Mouse (Mus musculus): ENCODE measurements around the gene Meis2. TPM values are rescaled to one million over a fixed set of nuclear protein-coding genes. Genes with fewer than 3 reads are reported as not detected.

Meis2 gene
- polyA plus RNA-seq (2012; rRNA removed) = 10.9 and 11.9 TPM in 2 replicates

DNA sequence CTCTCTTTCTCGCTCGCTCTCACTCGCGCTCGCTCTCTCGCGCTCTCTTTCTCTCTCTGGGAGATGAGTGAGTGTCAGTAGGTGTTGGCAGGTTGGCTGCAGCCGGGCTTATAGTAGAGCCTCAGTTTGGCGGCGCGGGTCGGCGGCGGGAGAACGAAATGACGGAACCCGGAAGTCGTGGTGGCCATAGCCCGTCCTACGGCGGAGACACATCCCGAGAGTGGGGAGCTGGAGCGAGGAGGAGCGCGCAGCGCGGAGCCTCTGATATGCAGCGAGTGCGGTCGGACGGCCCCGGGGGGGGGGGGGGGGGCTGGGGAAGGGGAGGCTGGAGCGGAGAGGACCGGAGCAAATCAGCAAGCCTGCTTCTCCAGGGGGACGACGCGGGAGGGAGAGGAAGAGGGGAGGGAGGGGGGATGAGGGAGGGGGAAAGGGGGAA, at the start of gene Meis2:
Gene Meis2 (minus strand): TSS at position 270 of the 436 bp plus-strand sequence.
- DNase-seq (ENCODE audit: low read depth) = no peak

- no peak for DNase-seq (ENCODE audit: low read depth)
Measured at GRCm38 (mm10) chr2:116106194-116106593, 40.6 kb upstream of the Meis2 start.

DNA sequence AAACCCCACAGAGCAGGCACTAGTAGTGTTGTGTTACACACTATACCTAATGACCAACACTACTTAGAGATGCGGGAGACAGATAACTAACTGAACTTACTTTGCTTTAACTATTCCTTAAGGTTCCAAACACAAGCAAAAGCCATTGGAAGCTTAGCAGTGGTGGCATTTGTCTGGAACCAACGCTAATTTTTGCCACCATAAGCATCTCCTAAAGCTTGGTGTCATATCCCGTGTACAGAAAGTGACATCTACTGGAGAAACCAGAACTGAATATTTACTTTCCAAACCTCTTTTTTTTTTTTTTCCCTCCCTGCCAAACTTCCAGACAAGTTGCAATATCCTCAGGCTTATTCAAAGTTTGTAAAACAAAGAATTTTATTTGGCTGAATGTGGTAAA, 39.5 kb upstream of the Meis2 start:
- DNase-seq (ENCODE audit: low read depth) = no peak

DNA sequence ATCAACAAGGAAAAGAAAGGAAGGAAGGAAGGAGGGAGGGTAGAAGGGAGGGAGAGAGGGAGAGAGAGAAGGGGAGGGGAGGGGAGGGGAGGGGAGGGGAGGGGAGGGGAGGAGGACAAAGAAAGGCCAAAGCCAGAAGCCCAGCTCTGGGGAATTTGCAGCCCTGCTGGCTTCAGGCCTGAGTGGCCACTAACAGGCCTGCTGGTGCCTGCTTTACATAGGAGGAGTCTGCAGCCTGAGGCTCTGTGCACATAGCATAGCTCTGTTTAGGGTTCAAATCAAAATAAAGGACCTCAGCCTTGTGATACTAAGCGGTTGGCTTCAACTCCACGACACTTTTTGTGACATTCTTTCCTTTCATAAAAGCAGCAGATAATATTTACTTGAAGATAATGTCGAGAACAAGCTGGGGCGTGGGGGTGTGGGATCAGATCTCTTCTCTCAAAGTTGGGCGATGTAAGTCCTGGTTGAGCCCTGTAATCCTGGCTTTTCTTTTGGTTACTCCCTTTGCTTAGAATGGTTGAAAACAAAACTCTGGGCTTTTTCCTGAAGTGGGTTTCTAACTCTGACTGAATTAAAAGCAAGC, 37.9 kb upstream of the Meis2 start:
- DNase-seq (ENCODE audit: low read depth) = no peak

DNA sequence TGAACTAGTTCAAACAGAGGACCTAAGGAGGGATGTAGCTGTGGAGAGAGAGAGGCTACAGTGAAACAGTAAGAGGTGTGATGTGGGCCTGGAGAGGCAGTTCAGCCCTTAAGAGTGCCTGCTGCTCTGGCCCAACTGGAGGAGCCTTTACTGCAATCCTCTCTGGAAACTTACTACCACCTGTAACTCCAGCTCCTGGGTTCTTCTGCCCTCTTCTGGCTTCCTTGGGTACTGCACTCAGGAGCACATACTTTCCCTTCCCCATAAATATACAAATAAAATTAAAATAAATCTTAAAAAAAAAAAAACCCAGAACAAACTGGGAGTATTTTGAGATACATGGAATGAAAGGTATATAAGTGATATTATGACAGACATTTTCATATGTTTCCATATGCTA, 35.6 kb upstream of the Meis2 start:
- no peak for DNase-seq (ENCODE audit: low read depth)

- DNase-seq (ENCODE audit: low read depth) = no peak
Measured at GRCm38 (mm10) chr2:116080961-116081360, 15.3 kb upstream of the Meis2 start.

DNA sequence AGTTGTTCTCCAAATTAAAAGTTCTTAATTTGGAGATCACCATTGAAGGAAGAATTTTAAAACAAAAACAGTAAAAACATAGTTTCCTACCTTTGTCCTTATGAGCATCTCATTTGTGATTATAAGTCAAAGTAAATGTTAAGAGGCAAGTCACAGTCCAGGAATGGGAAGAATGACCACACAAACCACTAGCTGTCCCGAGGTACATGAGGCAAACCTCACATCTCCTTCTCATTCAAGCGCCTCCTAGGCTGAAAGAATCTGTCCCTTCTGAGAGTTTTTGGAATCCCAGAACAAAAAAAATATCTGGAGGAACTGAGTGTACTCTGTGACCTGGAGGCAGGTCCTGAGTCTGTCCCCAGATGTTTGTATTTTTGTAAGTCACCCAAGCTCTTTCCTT, 13.2 kb upstream of the Meis2 start:
- DNase-seq (ENCODE audit: low read depth) = no peak

DNA sequence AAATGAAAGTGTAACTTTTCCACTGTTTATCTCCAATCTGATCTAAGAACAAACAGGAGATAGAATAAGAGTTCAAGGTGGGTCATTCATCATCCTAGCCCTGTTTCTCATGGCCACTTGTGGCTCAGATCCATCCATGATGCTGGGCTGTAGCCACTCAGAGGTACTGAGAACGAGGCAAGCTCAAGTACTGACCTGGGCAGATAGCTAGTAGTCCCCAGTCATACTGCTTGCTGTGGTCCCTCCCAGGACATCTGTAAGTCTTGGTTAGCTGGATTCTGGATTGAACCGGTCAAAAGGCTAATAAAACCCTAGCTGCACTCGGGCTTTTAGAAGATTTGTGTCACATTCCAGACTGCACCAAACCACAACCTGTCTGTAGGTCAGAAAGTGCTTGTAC, 12.1 kb upstream of the Meis2 start:
- DNase-seq (ENCODE audit: low read depth) = no peak

DNA sequence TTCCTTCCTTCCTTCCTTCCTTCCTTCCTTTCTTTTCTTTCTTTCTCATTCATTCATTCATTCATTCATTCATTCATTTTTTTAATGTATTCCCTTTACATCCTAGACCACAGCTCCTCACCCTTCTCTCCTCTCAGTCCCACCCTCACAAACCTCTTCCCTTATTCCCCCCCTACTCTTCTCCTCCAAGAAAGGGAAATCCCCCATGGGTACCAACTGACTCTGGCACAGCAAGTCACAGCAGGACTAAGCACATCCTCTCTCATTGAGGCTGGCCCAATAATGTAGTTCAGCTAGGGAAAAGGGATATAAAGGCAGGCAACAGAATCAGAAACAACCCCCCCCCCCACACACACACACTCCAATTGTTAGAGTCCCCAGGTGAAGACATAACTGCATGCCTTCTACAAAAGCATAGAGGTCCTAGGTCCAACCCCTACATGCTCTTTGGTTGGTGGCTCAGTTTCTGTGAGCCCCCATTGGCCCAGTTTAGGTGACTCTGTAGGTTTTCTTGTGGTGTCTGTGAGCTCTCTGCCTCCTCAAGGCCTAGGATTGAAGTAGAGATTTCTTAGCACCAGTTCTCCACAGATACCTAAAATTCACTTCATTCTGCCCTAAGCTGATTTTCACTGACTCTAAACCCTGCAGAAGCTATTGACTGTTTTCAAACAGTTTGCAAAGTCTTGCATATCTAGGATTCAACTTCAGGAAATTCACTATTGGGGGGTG, 11.3 kb upstream of the Meis2 start:
- DNase-seq (ENCODE audit: low read depth) = no peak

- DNase-seq (ENCODE audit: low read depth) = no peak
Measured at GRCm38 (mm10) chr2:116075902-116076301, 10.3 kb upstream of the Meis2 start.

GRCm38 (mm10) chr2:116075477-116075876, 9.8 kb upstream of the Meis2 start:
- no peak for DNase-seq (ENCODE audit: low read depth)

DNA sequence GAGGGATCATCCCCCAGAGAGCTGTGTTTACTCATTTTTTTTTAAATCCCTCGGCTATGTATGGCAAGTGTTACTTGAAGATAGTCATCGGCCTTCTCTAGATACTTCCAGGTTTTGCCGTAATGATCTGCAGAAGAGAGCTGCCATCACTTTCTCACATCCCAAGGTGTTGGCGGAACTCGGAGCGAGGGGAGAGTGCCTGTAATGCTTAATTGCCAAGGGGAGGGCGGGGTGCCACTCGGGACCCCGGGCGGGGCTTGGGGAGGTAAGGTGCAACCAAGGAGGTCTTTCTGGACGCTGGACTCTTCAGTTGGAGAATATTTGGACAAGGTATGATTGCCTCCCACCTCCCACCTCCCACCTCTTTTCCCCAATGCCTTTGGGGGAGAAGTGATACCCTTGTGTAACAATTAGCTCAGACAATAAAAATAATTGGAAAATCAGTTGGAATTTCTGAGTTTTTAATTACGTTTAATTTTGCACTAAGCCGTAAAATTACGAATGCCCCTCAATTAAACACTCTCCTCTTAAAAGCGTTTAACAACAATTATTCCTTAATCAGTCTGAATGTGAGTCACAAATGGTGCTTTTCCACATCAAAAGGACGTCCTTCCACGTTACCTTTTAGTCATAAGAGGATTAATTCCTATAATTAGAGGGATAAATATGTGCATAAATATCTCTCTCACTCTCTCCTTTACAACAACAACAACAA, 9.2 kb upstream of the Meis2 start:
- no peak for DNase-seq (ENCODE audit: low read depth)

- DNase-seq (ENCODE audit: low read depth) = no peak
Measured at GRCm38 (mm10) chr2:116074061-116074460, 8.4 kb upstream of the Meis2 start.

GRCm38 (mm10) chr2:116073311-116073904, 7.8 kb upstream of the Meis2 start:
- no peak for DNase-seq (ENCODE audit: low read depth)

DNA sequence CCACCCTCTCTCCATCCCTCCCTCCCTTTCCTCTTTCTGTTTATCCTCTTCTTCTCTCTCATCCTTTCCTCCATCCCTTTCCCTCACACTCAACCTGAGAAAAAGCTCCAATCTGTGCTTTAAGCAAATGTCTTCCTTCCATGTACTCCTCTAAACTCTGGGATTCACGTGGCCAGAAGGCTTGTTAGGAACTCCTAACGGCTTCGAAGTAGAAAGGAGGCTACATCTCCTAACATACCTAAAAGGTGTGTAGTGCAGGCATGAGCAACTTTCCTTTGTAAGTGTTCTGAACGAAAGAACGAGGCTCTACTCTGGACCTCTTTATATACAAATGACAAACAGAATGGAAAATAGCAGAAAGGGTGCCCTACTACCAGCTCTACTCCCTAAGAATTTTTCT, 7.1 kb upstream of the Meis2 start:
- DNase-seq (ENCODE audit: low read depth) = no peak

DNA sequence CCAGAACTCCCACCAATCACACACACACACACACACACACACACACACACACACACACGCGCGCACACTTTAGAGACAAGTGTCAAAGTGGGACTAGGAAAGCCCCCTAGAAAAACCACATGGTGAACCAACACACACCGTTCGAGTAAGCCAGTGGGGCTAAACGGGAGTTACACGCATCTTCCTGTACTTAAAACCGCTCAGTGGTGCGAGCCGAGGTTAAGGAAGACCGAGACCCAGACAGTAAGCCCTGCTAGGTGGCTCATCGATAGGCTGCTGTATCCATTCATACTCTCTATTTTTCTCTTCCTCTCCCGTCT, 6.6 kb upstream of the Meis2 start:
- DNase-seq (ENCODE audit: low read depth) = no peak

DNA sequence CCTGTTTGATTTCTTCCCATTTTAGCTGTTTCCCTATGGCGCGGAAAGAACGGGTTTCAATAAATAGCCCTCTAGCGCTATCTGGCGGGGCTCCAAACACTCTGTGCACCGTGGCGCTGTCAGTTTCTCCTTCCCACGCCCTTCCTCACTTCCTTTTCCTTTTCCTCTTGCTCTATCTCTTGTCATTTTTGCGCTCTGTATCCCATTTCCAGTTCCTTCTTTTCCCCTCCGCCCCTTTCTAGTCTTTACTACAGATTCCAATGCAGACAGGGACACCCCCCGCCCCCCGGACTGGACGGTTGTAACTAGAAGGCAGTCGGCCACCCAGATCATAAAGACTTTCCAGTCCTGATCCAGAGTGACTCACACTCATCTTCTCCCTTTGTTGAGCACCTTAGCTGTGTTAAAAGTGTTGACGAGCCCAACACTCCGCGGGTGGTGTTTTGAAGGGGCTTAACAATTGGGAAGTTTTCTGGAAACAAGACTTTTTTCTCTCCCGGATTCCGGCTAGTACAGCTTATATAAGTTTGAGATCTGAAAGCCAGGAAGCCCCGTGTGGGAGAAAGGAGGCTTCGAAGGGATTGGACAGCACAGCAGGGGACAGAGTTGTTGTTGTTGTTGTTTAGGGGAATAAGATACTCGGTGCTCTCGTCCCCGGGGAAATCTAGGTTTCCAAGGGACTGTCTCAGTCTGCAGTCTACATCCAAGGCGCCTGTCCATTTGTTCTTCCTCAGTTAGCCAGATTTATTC, 6.1 kb upstream of the Meis2 start:
- DNase-seq (ENCODE audit: low read depth) = no peak

- DNase-seq (ENCODE audit: low read depth) = no peak
Measured at GRCm38 (mm10) chr2:116070614-116071425, 5.2 kb upstream of the Meis2 start.

- no peak for DNase-seq (ENCODE audit: low read depth)
Measured at GRCm38 (mm10) chr2:116069451-116070225, 4.0 kb upstream of the Meis2 start.

- DNase-seq (ENCODE audit: low read depth) = no peak
Measured at GRCm38 (mm10) chr2:116068901-116069300, 3.3 kb upstream of the Meis2 start.
